Mouse (Mus musculus) brain, embryonic 14.5 days (tissue): ENCODE measurements at regions not wholly inside any gene's neighbourhood (a gene's known extent, or its start where the extent isn't known, plus 50 kb on each side); places are given as distances from the start of the nearest gene placed in this dataset.
A peak's percentile ranks its signal among the peaks of the same experiment; 100 is the strongest.

Experiments used
- DNase-seq: peaks from one replicate; pipeline ENCODE4 v3.0.0-alpha.2; 2011; ENCODE audit warnings: low read depth
- CTCF ChIP-seq: fragments of 200-500 bp; IDR thresholded peaks from 2 replicates; pipeline ENCODE4 v1.5.1; 2012; ENCODE audit warnings: inconsistent platforms, mild to moderate bottlenecking, moderate library complexity, borderline replicate concordance; ENCODE audit not compliant: insufficient read depth, insufficient read length; ENCODE audit errors: extremely low read depth
- POLR2A ChIP-seq: fragments of 200-500 bp; IDR thresholded peaks from 2 replicates; pipeline ENCODE4 v1.6.1; 2012; ENCODE audit warnings: mild to moderate bottlenecking, inconsistent platforms, borderline replicate concordance; ENCODE audit not compliant: poor library complexity, insufficient read depth, insufficient read length, severe bottlenecking; ENCODE audit errors: extremely low read depth

DNA sequence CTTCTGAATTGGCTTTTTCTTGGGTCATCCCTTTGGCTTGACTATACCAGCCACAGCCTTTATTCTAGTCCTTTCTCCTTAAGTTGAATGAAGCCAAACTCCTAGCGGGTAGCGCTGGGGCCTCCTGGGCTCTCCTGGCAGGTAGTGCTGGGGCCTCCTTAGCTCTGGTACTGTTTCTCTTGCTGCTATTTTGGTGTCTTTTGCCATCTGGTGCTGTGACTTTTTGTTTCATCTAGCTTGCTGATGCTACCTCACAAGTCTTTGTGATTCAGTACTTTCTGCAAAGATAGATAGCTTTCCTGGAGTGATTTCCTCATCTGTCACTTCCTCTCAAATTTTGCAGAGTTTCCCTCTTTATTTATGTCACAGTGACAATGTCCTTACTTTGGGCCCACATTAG, 90.1 kb downstream of the Tmem200c start:
- TF ChIP-seq CTCF (no peak), POLR2A (no peak)
- no peak for DNase-seq

DNA sequence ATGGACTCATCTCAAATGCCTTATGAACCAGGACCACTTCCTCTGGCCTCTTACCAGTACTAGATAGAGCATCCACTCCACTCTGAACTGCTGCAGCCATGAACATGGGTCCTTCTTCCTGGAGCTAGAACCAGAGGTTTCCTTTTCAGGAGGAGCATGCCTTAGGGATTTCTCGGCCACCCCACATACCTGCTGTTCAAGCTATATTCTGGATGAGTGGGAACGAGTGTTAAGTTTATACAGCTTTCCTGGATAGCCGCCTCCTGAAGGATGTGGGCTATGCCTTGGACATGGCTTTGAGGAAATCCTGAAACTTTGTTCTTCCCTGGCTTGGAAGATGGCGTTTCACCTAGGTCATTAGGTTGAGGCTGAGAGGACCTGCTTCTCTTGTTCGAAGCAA, 91.8 kb downstream of the Tmem200c start:
- no peak for DNase-seq
- TF ChIP-seq CTCF (no peak), POLR2A (no peak)

DNA sequence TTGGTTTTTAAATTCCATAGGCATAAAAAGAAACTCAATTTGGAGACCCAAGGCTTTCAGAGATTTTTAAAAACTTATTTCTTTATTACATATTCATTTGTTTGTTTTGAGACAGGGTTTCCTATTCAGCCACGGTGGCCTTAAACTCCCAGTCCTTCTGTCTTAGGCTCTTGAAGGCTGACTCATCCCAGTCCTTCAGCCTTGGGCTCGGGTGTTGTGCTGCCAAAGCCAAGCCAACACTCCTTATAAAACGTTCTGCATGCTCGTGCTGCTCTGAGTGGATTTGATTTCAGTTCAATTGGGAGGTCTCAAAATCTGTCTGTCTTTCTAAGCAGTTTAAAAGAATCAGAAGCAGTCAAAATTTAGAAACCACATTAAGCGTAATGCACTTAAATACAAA, 96.8 kb downstream of the Tmem200c start:
- no peak for DNase-seq
- TF ChIP-seq CTCF (no peak), POLR2A (no peak)

DNA sequence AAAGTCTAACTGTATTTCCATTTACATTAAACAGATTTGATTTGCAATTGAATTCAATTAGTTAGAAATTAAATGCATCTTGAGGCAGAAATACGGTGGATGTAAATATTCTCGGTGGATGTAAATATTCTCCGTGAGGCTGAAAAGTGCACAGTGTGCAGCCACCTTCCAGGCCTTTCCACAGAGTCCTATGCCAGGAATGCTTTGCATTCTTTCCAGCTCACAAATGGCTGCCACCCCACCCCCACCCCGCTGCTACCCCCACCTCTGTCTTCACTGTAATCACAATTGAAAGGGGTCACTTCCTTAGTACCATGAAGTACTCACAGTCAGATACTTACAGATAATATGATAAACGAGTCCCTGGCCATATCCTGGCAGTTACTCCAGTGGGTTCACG, 101.0 kb downstream of the Tmem200c start:
- no peak for DNase-seq
- TF ChIP-seq POLR2A, result no peak
- TF ChIP-seq CTCF, result no peak

DNA sequence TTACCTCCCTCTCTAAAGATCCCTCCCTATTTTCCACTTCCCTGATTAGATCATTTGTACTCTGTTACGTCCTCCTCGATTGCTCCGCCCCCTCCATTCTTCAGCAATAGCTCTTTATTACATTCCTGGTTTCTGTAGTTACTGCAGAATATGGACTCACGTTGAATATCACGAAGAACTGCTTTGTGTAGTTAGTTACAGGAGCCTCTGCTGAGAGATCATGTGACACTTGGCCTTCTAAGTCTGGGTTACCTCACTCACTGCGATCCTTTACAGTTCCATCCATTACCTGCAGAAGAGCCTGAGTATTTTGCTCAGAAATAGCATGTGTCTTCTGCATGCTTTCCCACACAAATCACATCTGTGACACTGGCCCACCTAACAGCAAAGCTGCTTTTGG, 102.3 kb downstream of the Tmem200c start:
- DNase-seq, result no peak
- no peak for TF ChIP-seq POLR2A
- TF ChIP-seq CTCF, result no peak

DNA sequence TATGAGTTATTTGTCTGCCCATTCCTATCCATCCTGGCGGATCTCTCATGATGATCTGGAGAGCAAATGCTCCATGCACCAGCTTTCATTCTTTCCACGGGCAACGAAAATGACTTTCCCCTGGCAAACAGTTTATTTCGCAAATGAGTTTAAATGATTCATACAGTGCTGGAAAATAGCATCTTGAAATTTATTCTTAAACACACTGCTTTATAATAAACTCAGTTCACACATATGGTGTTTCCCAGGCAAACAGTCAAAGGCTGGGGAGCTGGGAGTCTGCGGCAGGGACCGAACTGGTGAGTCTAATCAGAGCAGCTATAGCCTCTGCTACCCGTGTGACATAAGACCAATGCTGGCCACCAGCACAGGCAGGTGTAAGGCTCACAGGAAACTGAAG, 106.8 kb downstream of the Tmem200c start:
- DNase-seq, result no peak
- no peak for TF ChIP-seq POLR2A
- no peak for TF ChIP-seq CTCF

DNA sequence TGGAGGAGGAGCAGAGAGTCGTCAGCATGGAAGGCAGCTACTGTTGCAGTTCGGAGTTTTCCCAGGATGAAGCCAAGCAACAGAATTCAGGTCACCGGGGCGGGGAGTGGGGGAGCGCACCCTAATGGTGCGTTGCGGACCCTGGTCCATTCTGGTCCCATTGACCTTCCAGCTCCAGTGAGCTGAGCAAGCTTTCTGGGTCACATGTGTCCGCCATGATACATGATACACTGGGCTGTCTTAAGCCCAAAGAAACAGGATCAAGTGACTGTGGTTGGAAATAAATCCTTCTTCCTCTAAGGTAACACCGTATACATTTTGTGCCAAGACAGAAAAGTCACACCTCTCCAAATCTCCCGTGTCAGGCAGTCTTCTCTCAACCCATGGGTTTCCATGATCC, 107.6 kb downstream of the Tmem200c start:
- no peak for TF ChIP-seq CTCF
- TF ChIP-seq POLR2A, result no peak
- DNase-seq, result no peak

DNA sequence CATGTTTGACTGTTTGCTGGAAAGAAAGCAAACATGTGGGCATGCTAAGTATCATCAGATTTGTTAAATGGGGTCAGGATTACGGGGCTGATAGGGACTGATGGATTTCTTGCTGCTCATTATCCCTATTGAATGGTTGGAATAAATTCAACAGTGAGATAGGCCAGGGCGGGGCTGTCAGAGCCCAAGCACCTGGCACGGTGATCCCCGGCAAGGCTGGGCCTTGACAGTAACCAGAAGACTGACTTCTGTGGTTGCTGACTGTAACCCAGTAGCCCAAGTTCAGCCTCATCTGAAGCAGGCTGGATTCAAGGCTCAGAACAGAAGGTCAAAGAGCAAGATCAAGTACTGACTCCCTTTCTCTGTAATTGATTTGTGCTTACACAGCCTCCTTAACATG, 109.6 kb downstream of the Tmem200c start:
- TF ChIP-seq CTCF (no peak), POLR2A (no peak)
- peak; percentile 41 for DNase-seq

DNA sequence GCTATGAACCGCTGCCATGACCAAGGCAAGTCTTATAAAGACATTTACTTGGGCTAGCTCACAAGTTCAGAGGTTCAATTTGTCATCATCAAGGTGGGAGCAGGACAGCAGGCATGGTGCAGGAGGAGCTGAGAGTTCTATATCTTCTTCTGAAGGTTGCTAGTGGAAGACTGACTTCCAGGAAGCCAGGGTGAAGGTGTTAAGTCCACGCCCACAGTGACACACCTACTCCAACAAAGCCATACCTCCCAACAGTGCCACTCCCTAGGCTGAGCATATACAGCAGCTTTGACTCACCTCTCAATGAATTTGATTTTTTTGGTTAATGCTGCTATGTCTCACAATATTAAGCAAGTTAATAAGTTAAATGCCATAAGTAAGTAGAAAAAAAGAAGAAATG, 119.2 kb upstream of the Epb41l3 start:
- no peak for DNase-seq
- no peak for TF ChIP-seq POLR2A
- TF ChIP-seq CTCF, result no peak

DNA sequence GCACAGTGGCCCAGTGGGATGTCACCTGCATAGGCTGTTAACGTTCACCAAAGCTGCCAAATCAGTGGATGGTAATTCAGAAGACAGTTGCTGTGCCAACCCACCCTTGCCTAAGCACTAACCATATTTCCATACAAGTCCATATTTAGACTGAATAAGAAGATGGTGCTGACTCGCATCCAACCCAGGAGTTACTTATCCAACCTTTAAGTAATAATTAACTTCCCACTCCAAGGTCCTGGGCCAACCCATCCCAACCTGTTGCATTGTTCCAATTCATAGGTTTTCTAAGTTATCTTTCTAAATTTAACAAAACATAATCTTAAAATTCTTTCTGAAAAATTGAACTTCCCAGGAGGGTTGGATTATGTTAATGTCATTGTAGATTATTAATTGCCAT, 114.3 kb upstream of the Epb41l3 start:
- no peak for DNase-seq
- TF ChIP-seq CTCF (no peak), POLR2A (no peak)

DNA sequence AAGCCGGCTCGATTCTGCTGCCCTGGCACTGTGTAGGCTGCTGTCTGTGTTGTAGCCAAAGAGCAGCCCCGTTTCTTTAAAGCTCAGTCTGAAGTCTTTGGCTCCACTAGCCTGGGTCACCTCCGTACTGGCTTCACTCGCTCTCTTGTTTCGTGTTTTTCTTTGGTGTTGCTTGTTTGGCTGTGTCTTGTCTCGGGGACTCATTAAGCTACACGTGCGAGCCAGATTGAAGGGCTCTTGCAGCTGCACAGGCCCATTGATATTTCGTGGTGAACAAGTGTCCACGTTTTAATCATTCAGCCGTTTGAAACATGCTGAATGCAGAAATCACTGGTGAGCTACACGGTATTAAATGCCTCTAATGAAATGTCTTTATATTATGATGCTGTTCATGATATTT, 99.9 kb upstream of the Epb41l3 start:
- peak; percentile 51 for DNase-seq
- TF ChIP-seq POLR2A (no peak), CTCF (no peak)

DNA sequence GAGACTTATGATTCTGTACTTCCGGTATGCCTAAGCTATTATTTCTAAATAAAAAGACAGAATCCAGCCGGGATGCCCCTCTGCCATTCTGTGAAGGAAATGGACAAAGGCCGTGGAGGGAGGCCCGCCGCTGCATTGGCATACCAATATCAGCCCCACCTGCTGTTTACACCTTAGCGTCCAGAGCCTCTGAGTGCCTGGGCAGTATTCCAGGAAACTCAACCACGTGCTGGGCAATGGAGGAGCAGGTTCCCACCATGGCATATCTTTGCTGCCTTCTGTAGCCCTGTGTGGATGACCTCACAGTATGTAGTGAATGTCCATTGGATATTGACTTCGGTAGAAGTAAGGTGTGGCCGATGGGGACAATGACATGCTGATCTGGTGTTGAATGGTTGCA, 97.3 kb upstream of the Epb41l3 start:
- DNase-seq, result no peak
- TF ChIP-seq CTCF, result no peak
- TF ChIP-seq POLR2A, result no peak

DNA sequence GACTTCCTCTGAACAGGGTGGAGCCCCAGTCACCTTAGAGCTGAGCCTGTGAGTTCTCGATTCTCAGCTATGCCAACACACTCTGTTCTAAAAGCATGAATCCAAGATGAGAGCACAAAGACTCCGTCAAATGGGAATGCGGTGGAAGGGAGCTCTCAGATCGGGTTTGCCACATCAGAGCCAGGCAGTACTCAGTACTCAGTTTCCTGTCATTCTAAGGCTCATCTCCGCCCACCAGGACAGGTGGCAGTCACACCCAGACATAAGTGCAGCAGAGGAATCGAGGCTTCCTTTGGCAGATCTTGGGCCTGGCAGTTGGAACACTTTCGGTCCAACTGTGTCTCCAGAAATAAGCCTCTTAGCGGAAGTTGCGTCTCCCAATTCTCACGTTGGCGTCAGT, 94.4 kb upstream of the Epb41l3 start:
- DNase-seq, result no peak
- no peak for TF ChIP-seq CTCF
- TF ChIP-seq POLR2A, result no peak

DNA sequence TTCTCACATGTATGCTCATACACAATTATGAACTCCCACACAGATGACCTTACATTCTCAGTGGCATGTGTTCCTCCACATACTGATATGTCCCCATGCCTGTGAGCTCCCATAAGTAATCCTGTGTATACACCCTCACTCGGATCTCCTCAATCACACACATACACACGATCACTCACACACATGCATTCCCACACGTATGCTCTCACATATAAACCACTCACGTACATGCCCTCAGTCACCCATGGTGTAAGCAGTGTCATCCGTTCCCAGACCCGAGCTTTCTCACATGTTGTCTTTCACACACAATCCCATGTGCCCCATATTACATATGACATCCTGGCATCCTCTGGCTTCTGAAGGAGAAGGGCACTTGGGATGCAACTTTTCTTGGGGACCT, 93.4 kb upstream of the Epb41l3 start:
- no peak for DNase-seq
- TF ChIP-seq POLR2A, result no peak
- TF ChIP-seq CTCF, result no peak
